Mouse (Mus musculus): ENCODE data around the gene Ibtk.
"Not testable (repeated sequence)": the region's sequence is repeated elsewhere in the genome, so short reads cannot be mapped to it uniquely, and the experiment has no call there.

Gene Ibtk

GRCm38 (mm10) chr9:85749142-85749921 is at the start of gene Ibtk:
TSS of gene Ibtk (minus strand) at chr9:85749334.
- DNase-seq, result peak; percentile 98

DNA sequence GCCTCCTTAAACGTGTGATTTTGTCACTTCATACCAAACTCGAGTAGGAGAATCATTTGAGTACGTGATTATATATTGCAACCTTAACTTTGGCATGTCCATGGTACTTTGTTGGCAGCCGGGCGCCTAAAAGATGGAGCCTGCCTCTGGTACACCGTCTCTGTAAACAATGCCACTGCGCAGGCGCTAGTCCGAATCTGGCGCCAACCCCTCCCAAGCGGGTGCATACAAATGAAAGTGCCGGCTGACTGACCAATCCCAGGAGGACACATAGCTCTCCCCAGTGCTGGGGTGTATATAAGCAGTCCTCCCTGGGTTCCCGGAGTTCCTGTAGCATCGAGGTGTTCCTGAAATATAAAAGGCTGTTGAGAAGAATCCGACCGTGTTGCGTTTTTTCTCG is 42.4 kb upstream of the Ibtk start:
- DNase-seq, result not testable (repeated sequence)

GRCm38 (mm10) chr9:85780249-85780648 is 31.1 kb upstream of the Ibtk start:
- no peak for DNase-seq

- DNase-seq, result no peak
These were observed 30.3 kb upstream of the Ibtk start for GRCm38 (mm10) chr9:85779458-85779857.

DNA sequence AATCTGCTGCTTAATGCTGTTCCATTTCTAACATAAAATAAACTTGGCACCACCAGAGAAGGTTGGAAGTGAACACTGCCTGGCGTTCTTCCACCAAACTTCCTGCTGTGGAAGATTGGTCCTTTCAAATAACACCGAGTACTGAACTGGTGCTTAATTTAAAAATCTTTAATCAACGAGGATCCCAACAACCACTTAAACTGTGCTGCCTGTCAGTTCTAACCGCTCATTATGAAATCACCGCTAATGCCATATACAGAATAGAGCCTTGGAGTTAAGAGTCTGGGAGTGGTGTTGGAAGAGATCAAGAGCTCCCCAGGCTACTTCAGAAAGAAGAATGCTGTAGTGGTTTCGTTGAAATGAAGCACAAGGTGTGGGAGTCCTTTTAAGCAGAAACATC is 28.4 kb upstream of the Ibtk start:
- DNase-seq, result peak; percentile 31

DNA sequence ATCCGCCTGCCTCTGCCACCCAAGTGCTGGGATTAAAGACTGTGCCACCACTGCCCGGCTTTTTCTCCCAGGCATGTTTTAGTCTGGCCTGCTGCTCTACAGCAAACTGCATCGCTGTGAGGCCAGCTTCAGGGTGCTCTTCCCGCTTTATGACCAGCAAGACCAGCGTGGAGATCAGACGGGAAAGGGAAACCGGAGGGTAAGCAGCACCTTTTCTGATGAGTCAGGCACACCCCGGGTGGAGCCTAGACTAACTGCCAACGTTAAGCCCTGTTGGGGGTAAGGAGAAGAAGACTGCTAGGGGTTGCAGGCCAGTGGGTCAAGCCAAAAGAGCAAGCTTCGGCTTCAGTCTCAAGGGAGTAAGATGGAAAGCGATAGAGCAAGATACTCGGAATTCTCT is 23.1 kb upstream of the Ibtk start:
- DNase-seq, result no peak

- DNase-seq, result no peak
These were observed 22.3 kb upstream of the Ibtk start for GRCm38 (mm10) chr9:85771454-85771853.

- DNase-seq, result no peak
These were observed 21.2 kb upstream of the Ibtk start for GRCm38 (mm10) chr9:85770369-85770768.

- DNase-seq, result no peak
These were observed 20.1 kb upstream of the Ibtk start for GRCm38 (mm10) chr9:85769057-85769789.

DNA sequence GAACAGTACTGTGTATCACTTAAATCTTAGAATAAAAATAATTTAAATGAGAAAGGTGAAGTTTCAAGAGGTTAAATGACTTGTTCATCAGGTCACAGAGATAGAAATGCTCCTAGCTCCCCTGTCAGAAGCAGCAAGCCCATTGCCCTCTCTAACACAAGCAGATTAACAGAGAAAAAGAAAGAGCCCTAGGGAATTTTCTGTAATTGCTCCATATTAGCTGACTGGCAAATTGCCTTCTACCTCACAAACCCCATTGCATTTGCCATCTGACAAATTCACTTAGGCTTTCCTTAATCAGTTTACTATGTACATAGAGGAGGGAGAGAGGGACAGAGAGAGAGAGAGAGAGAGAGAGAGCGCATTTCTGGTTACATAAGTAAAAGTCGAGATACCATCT is 18.1 kb upstream of the Ibtk start:
- no peak for DNase-seq

DNA sequence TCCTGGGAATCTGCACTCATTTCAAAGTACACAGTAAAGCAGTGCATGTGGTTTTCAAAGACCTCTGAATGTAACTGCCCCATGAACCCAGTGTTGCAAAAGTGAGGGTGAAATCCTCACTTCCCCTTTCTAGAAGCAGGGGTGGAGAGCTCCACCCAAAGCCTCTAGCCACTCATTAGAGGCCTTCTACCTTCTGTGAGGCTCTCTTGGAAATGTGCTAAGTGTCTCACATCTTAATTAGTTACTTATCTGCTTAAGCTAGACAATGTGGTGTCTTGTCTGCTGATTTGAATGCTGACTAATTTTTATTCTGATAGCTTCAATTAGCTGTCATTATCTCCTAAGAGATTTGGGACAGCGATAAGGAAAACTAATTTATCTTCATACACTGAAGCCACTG is 13.3 kb upstream of the Ibtk start:
- DNase-seq, result no peak

DNA sequence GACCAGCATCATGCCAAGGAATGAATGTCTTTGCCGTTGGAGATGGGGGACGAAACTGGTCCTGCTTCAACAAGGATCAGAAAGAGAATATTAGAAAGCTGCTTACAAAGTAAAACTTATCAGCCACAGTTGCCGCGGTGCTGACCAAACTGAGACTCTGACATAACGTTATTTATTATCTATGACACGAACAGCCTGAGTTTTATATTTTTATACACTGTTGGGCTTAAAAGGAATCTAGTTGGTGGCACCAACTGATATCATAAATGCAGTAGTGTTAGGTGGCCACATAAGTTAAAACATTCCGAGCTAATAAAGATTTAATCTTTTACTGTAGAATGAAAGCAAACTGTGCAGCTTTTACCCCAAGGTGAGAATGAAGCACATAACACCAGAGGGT is 1.7 kb upstream of the Ibtk start:
- no peak for DNase-seq

- peak; percentile 29 for DNase-seq
These were observed 882 bp upstream of the Ibtk start for GRCm38 (mm10) chr9:85749922-85750509.

- peak; percentile 80 for DNase-seq
These were observed 661 bp downstream of the Ibtk start for GRCm38 (mm10) chr9:85748204-85749141.

- DNase-seq, result no peak
These were observed 3.6 kb downstream of the Ibtk start for GRCm38 (mm10) chr9:85745566-85745965.

DNA sequence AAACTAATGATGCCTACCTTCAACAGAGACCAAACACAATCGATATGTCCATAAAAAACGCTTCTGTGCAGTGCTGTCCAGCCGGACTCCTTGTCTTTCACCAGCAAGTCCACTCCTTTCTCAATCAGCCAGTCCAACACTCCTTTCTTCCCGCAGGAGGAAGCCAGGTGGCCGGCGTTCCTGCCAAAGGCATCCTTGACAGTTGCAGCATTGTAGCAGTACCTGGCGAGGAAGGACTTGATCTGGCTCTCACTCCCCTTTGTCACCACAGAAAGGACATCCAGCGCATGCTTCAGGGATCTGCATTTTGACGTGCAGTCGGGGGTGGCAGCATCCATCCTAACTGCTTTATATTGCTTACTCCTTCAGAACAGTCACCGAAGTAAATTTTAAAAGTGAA is 5.8 kb downstream of the Ibtk start:
- DNase-seq, result no peak

- DNase-seq, result no peak
These were observed 7.0 kb downstream of the Ibtk start for GRCm38 (mm10) chr9:85742107-85742506.

GRCm38 (mm10) chr9:85739279-85739678 is 9.9 kb downstream of the Ibtk start:
- DNase-seq, result no peak

GRCm38 (mm10) chr9:85734821-85735220 is 14.3 kb downstream of the Ibtk start:
- no peak for DNase-seq

- DNase-seq, result no peak
These were observed 25.1 kb downstream of the Ibtk start for GRCm38 (mm10) chr9:85724078-85724477.

DNA sequence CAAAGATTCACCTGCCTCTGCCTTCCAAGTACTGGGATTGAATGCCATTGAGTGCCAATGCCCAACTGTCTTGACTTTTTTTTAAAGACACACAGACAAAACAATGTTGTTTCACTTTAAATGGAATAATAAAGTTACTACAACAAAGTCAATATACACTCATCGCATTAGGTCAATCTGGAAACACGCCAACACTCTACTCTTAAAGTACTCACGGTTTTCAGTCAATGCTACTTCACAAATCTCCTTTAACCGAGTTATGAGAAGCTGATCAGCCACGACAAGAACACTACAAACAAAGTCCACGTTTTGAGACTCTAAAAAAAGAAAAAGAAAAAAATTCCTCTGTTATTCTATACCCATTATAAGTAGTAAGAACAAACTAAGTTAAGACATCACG is 31.8 kb downstream of the Ibtk start:
- peak; percentile 7 for DNase-seq

DNA sequence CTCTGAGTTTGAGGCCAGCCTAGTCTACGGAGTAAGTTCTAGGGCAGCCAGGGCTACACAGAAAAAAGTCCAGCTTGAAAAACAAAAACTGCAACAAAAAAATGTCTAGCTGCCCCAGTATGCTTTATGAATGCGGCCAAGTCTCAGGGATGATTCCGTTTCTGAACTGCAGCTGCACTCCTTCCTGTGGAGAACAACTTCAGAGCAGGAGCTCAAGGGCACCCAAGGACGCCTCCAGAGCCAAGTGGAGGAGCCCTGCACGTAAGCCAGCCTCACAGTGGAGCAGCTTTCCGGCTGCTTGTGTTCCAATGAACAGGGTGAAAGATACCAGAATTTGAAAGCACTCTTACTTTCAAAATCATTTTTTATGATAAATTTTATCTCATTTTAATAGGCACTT is 41.8 kb downstream of the Ibtk start:
- DNase-seq, result no peak

DNA sequence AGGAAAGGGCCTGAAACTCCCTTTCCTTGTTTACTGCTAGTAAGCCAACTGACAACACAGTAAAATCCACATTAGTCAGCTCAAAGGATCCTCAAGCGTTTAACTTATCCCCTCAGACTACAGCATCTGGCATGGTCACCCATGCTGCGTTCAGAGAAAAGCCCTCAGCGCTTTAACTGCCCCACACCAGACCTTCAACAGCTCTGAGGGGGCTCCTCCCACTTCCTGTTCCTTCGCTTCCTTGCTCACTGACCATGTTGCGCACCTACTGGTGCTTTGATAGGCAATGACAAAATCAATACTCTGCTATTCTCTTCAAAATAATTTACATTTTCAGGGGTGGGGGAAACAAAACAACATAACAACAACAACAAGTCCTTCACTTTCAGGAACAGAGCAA is 47.2 kb downstream of the Ibtk start:
- no peak for DNase-seq

Data from lung, postnatal 14 days (tissue).